Mouse (Mus musculus) neutrophil, adult 5-6 weeks (primary cell): ENCODE measurements at regions not wholly inside any gene's neighbourhood (a gene's known extent, or its start where the extent isn't known, plus 50 kb on each side); places are given as distances from the start of the nearest gene placed in this dataset.
A peak's percentile ranks its signal among the peaks of the same experiment; 100 is the strongest.

ENCODE experiments used
- ATAC-seq: fragments of 151-379, 151-347 bp; 2 replicates; pipeline ENCODE4 v1.8.0; 2017; ENCODE audit warnings: mild to moderate bottlenecking, moderate TSS enrichment; ENCODE audit not compliant: insufficient number of reproducible peaks, poor library complexity, low FRiP score, severe bottlenecking; ENCODE audit errors: extremely low read depth

DNA sequence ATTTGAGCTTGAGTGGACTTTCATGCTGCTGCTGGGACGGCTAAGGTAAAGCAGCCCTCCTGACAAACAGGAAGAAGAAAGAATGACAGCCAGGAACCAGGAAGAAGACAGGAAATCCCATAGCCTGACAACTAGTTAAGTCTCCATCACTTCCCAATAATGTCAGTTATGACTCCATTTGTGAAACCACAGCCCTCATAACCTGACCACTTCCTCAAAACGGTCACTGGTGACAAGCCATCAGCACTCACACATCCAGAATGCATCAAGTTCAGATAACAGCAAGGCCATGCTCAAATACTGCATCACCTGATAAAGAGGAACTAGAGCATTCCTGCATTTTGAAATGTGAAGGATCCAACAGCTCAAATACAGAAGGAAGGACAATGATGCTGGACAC lies 288.3 kb downstream of the Zfp706 start:
- peak; percentile 79 for ATAC-seq

DNA sequence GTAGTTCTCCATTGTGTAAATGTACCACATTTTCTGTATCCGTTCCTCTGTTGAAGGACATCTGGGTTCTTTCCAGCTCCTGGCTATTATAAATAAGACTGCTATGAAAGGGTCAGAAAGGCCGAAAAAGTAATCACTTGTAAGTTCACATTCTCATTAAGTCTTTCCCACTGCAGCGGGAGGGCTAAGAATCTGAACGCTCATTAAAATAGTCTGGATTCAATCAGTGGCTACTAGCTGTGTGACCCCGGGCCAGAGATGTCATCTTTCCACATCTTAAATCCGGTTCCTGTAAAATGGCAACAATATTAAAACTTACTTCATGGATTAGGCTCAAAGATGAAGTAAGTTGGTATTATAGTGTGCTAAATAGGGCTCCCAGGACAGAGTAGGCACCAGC lies 289.7 kb downstream of the Zfp706 start:
- ATAC-seq: no peak

DNA sequence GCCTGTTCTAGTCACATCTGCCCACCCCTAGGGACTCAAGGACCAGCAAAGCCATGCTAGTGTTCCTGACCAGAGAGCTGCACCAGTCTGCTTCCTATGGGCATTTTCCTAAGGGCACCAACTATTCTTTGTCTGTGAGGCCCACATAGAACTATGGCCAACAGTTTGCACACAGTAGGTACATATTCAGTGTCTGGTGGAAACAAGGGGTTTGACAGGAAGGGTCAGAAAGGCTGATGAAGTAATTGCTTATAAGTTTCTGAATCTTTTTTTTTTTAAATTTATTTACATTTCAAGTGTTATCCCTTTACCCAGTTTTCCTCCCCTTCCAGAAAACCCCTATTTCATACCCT lies 290.9 kb downstream of the Zfp706 start:
- no peak for ATAC-seq

DNA sequence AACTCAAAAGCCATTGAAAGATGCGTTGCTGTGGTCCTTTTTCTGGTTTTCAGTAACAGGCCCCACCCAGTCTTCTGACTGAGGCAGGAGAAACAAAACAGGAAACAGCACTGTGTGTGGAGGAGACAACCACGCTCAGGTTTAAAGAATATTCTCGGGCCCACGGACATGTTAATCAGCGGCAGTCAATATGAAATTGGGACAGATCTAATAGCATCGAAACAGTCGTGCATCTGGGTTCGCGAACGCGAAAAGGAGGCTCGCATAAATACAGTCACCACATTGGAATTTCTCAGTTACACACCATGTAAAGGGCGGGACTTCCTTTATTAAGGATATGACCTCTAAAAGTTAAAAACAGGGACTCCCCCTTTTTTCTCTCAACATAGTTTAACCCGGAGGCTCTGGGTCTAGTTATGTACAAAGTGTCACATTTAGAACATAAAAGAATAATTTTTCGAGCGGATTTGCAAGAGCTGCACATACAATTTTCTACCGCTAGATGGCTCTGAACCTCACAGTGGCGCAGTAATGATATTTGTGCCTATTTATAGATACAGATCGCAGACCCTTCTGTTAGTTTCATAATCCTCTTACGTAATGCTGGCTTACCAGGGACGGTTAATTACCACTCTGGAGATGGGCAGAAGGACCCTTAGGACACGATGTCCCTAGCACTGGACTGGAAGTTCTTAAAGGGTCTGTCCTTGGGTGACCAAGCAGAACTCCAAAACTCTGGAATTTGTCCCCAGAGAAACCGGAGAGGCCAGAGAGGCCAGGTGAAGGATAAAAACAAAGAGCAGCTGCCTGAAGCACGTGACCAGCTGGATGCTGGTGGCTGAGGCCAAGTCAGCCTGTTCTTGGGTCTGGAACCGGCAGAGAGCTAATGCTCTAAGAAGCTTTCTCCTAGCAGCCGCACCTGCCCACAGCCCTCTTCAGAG lies 291.6 kb downstream of the Zfp706 start:
- peak; percentile 72 for ATAC-seq

DNA sequence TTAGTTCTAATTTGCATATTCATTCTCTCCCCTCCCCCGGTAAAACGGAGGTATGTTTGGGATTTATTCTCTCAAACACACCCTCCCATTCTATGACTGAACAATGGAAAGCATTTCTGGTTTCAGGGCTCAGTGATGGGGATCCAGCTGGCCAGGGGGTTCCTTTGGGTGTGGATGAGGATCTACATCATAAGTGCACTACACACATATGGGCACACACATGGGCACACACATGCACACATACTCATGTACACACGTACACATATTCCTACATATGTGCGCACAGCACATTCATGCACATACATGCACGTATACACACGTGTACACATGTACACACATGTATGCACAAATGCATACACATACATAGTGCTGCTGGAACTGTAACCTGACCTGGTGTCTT lies 292.4 kb downstream of the Zfp706 start:
- ATAC-seq: no peak

DNA sequence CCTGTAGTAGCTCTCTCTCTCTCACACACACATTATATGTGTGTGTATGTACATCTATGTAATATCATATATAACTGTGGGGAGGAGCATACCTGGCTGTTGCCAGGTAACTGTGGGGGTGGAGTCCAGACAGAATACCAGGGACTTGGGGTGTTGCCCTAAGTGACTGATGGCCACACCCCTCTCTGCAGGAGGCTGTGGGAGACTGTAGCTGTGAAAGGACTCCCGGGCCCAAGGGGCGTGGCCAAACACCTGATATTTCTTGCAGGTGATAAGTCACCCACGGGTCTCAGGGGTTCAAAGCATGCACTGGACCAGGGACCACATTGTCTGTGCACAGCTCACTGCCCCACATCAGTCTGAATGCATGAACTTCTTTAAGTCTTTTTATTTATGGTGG lies 297.8 kb downstream of the Zfp706 start:
- ATAC-seq: no peak

DNA sequence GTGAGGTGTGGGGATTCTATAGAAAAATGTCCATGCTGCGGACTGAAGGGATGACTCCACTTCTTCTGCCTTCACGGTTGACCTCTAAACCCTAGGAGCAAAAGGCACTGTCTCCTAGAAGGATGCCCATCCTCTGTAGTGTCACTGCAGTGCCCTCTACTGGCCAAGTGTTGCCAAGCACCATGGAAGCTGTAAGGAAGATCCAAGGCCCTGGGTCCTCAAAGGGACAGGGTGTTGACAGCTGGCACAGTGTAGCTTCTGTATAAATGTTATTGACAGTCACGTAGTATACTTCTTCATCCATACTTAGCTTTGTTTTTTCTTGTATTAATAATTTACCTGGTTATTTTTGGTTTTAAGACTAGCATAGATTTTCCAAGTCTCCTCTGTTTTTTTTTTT lies 299.1 kb downstream of the Zfp706 start:
- peak; percentile 90 for ATAC-seq

DNA sequence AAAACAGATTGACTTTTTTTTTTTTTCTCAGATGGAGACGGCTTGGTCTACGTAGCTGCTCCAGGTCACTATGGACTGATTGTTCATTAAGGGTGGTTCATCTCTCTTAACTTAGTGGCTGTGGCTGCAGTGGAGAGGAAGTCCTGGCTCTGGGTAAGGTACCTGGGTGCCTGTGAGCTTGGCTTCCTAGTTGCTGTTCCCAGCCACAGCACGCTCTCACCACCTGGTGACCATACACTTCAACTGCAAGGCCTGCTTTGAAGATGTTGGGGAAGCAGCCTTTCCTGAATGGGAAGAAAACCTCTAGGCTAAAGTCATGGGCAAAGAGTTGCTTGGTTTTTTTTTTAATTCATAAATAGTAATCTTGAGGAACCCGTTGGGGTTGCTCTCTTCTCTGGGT lies 301.6 kb downstream of the Zfp706 start:
- peak; percentile 64 for ATAC-seq

DNA sequence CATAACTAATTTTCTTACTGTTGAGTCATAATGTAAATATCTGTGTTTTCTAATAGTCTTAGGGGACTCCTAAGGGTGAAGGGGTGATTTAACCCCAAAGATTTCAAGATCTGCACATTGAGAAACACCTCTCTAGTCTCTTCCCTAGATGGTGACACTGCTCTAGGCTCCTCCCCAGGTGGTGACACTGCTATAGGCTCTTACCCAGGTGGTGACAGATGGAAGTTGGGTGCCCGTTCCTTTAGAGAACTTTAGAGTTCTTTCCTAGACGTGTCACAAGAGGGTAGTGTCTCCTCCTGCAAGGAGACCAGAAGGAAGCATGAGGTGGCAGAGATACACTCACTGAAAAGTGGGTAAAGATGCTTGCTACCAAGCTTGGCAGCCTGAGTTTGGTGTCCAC lies 302.2 kb downstream of the Zfp706 start:
- peak; percentile 39; the same call in 1 of the 2 replicates for ATAC-seq

DNA sequence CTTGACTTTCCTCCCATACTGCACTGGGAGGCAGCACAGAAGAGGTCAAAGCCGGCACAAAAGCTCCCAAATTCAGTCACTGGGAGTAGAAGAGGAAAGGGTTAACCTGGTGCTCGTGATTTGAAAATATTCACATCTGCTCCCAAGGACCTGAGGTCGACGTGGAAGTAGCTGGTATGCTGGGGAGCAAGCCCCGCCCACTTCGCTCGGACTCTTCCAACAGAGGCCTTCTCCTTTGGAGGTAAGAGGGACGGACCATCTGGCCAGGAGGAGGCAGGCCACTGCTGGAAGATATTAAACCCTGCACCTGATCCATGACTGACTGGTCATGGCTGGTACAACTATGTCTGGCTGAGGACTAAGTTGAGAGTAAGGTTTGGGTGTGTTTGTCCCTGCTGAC lies 305.7 kb downstream of the Zfp706 start:
- no peak for ATAC-seq

DNA sequence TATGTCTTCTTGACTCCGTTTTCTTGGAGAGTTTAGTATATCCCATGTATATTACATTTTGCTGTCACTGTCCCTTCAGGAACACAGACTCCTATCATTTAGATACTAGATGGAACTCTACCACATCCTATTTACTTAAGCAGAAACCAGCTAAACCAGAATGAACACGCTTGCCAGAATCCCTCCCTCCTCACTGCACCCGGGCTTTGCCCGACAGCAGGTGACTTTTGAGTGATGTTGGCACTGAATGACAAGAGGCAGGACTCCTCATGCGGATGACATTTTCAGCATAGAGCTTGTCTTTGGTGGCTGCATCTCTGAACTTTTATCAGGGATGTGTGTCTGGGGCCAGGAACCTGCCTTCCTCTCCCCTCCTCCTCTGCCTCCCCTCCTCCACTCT lies 307.4 kb downstream of the Zfp706 start:
- no peak for ATAC-seq

DNA sequence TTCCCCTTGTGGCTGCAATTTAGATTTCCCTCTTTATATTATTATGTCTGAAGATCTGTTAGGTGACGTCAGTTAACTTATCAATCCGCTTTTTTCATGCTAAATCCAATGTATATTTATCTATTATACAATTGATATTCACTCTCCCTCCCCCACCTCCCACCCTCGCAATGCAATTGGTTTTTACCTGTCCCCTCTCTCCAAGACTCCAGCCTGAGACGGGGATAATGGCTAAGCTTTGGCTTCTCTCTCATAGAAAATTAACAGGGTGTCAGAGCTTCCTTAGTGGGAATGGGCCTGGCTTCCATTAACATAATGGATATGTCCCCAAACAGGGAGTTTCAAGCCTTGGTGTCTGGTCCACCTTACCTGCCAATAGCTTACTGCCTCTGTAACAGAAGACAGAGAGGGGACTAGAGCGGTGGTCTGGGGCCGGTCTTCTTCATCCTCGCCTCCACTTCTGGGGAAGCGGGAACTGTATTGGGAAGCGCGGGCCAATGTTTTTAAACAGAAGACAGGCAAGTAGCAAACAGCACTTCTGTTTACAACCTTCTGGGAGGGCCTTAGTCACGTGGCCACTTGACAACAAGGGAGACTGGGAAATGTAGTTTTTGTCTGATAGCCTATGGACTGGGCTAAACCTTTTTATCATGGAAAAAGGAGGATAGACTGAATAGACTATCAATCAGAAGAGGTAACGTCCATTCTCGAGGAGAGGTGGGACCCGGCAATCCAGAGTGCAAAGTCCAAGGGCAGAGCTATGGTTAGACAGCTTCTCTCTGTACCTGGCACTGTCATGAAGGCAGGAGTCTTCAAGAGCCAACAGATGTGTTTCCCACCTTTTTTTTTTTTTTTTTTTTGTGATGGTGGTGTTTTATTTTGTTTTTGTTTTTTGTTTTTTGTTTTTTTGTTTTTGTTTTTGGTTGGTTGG lies 312.1 kb downstream of the Zfp706 start:
- 0 out of 2 replicates have a peak, but pooled peaks have one; percentile 5 for ATAC-seq

DNA sequence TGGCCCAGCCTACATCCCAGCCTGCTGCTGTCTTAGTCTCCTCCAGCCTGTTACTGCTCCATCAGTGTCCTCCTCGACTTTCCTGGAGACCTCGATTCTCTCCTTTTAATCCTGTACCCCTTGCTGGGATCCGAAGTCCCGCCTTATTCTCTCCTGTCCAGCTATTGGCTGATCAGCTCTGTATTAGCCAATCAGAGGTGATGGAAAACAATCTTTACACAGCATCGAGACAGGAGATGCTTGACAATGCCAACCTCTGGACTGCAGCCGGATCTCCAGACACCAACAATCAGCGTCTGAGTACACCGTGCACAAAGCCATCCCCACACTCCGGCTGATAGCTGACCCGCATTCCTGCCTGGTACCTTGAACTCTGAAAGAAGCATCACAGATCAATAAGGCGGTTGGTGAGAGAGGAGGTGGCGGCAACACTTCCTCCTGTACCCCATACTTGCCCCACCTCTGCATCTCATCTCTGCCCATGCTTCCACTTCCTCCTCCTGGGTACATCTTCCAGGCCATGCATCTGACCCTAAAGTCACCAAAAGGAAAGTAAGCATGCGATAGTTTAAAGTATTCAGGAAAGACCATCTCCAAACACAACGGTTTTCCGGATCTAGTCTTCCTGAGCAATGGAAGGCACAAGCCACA lies 316.4 kb downstream of the Zfp706 start:
- no peak for ATAC-seq

DNA sequence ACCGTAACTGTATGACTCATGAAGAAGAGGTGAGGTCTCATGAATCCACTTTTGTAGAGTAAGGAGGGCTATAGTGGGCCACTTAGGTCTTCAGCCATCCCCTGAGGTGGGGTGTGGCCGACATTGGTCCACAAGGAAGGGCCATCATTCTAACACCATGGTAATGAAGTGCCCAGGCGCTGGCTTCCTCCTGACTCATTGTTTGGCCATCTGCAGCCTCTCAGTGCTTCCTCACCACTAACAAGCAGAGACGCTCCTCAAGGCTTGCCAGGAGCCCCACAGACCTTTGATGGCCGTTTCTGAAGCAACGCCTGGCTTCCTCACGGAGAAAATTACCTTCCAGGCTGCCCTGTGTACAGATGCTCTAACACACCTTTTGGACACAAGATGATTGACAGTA lies 317.7 kb downstream of the Zfp706 start:
- no peak for ATAC-seq

DNA sequence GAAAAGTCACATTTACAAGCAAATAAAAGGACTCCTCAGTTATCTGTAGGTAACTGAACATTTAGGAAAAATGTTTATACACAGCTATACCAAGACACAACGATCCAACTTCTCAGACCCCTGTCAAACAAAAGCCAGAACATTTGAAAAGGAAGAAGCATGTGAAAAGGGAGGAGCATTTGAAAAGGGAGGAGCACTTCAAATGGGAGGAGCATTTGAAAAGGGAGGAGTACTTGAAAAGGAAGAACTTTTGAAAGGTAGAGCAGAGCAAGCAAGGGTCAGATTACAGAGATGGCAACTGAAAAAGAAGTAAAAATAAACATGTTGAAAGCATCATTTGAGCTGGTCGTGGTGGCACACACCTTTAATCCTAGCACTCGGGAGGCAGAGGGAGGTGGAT lies 318.3 kb downstream of the Zfp706 start:
- ATAC-seq: no peak

DNA sequence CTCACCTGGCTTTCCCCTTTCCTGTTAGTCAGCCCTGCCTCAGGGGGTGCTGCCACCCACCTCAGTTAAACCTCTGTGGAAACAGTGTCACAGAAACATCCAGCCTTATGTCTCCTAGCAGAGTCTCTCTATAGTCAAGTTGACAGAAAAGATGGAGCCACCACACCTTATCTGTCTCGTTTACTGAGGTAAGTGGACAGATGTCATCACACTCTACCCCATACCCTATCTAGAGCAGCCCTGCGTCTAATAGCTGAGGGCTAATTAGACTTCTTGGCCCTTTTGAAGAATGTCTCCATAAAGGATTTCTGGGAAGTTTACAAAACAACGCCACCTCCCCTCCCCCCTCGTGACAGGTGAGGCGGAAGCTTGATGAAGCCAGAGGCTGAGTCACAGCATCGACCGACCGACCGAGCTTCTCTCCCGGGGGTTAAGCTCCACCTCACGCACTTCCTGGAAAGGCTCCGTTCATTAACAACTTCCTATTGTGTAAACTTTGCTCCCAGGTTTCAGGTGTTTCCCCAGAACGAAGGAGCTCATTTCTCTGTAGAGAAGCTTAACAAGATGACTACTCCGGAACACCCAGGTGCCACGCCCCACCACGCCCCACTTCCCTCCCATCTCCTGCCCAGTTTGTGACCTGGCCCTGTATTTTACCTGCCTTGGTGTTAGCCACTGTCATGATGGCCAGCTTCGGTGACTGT lies 319.4 kb downstream of the Zfp706 start:
- ATAC-seq: peak; percentile 33

DNA sequence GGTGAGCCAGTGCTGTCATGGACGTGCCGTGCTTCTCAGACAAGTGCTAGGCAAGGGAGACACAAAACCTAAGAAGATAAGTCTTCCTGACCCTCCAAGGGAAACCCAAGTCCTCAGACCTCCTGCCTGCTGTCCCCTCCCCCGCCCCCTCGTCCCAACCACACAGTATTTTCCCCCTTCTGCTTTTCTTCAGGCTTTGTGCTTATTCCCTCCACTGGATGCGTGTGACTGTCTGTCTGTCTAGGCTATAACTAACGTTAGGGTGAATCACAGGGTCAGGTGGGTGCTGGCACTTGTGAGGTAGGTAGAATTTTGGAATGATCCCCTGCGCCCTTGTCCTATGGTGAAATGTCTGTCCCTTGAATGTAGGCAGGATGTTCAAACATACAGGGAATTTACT lies 322.9 kb downstream of the Zfp706 start:
- ATAC-seq: no peak

DNA sequence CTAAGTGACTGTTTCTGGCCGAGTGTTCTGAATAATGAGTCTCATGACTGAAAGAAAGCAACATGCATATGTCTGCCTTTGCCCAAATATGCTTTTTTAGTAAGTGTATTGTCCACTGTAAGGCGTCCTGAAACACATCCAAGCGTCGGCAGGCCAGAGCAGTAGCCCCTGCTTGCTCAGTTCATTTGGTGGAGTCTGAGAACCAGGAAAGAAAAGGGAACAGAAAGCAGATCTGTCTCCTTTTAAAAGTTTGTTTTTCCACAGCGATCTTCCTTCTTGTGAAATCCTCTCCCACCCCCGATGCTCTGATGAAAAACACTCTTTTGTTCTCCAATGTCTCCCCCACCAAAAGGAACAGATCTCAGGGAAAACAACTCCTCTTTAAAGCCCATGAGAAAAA lies 324.7 kb downstream of the Zfp706 start:
- ATAC-seq: no peak

DNA sequence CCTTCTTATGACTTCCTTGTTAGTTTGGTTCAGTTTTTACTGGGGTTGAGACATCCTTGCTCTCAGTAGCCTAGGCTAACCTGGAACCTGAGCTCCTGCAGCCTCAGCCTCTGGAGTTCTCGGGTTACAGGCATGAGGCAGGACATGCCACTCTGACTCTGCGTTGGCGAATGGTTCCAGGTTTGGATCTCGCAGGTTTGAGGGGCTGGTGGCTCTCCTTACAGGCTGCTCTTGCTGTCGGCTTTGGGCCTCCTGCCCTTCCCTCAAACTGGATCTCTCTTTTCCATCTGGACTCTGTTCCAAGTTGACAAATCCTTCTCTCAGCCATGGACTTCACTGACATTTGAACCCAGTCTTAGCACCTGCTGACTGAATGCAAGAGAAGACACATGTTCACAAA lies 325.4 kb downstream of the Zfp706 start:
- no peak for ATAC-seq
